Mouse (Mus musculus): Measurements from ENCODE around the gene Nol8. TPM values are rescaled to one million over a fixed set of nuclear protein-coding genes. Genes with fewer than 3 reads are reported as not detected.

Nol8 gene
- polyA plus RNA-seq, 1 experiment, result 1.4 TPM

- no peak overlapping the region for H3K4me3 ChIP-seq (ENCODE audit: extremely low read depth, insufficient read depth, insufficient read length)
- no peak overlapping the region for H3K27ac ChIP-seq (ENCODE audit: insufficient read depth, low read length)
- H3K36me3 ChIP-seq (ENCODE audit: control insufficient read depth, insufficient read depth, low read length), result no peaks in the 10 kb centered on the region; the same call in 1 of the 2 replicates
- WGBS, result 69% methylated on average over 2 of the region's 2 CpGs
- no peak for DNase-seq (ENCODE audit: low read depth in 1 of 2, low spot score in 2 of 2)
- H3K27me3 ChIP-seq (ENCODE audit: control insufficient read depth, insufficient read depth, low read length), result no peaks in the 10 kb centered on the region
- TF ChIP-seq POLR2A (IDR thresholded peaks at IDR 0.05; ENCODE audit: low read depth, low read length) (no peak), CTCF (IDR thresholded peaks at IDR 0.05; ENCODE audit: extremely low read depth, insufficient read depth, insufficient read length, insufficient replicate concordance) (no peak)
- no peaks in the 10 kb centered on the region for H3K4me1 ChIP-seq (ENCODE audit: control insufficient read depth, insufficient read depth, insufficient read length)
These were observed 1.7 kb upstream of the Nol8 start for GRCm38 (mm10) chr13:49651136-49651535.

- Histone ChIP-seq H3K27me3 (ENCODE audit: control insufficient read depth, insufficient read depth, low read length) (no peaks in the 10 kb centered on the region), H3K27ac (ENCODE audit: insufficient read depth, low read length) (no peak overlapping the region), H3K4me1 (ENCODE audit: control insufficient read depth, insufficient read depth, insufficient read length) (no peaks in the 10 kb centered on the region), H3K4me3 (ENCODE audit: extremely low read depth, insufficient read depth, insufficient read length) (peak overlapping the region; percentile 76; the same call in 1 of the 2 replicates), H3K36me3 (ENCODE audit: control insufficient read depth, insufficient read depth, low read length) (peaks cover under 1% of the 10 kb centered on the region)
- WGBS, result 1% methylated on average over 4 of the region's 4 CpGs
- no peak for DNase-seq (ENCODE audit: low read depth in 1 of 2, low spot score in 2 of 2)
- TF ChIP-seq CTCF (IDR thresholded peaks at IDR 0.05; ENCODE audit: extremely low read depth, insufficient read depth, insufficient read length, insufficient replicate concordance) (no peak), POLR2A (IDR thresholded peaks at IDR 0.05; ENCODE audit: low read depth, low read length) (no peak)
These were observed 1.0 kb upstream of the Nol8 start for GRCm38 (mm10) chr13:49651781-49652351.

- peaks cover 5% of the 10 kb centered on the region for H3K36me3 ChIP-seq (ENCODE audit: control insufficient read depth, insufficient read depth, low read length)
- no peaks in the 10 kb centered on the region for H3K27me3 ChIP-seq (ENCODE audit: control insufficient read depth, insufficient read depth, low read length)
- DNase-seq (ENCODE audit: low read depth in 1 of 2, low spot score in 2 of 2), result peak in 1 of 2 experiments; percentile 24
- H3K4me1 ChIP-seq (ENCODE audit: control insufficient read depth, insufficient read depth, insufficient read length), result no peaks in the 10 kb centered on the region
- WGBS, result under 1% methylated on average over 16 of the region's 16 CpGs
- peak overlapping the region; percentile 44 for H3K27ac ChIP-seq (ENCODE audit: insufficient read depth, low read length)
- no peak for TF ChIP-seq CTCF (IDR thresholded peaks at IDR 0.05; ENCODE audit: extremely low read depth, insufficient read depth, insufficient read length, insufficient replicate concordance)
- no peak for TF ChIP-seq POLR2A (IDR thresholded peaks at IDR 0.05; ENCODE audit: low read depth, low read length)
- peak overlapping the region; percentile 91 for H3K4me3 ChIP-seq (ENCODE audit: extremely low read depth, insufficient read depth, insufficient read length)
These were observed 283 bp downstream of the Nol8 start for GRCm38 (mm10) chr13:49653180-49653541.

GRCm38 (mm10) chr13:49677793-49678192 lies 24.9 kb downstream of the Nol8 start:
- DNase-seq (ENCODE audit: low read depth in 1 of 2, low spot score in 2 of 2), result no peak
- H3K27ac ChIP-seq (ENCODE audit: insufficient read depth, low read length), result no peak overlapping the region
- H3K4me3 ChIP-seq (ENCODE audit: extremely low read depth, insufficient read depth, insufficient read length), result no peak overlapping the region
- no peaks in the 10 kb centered on the region for H3K27me3 ChIP-seq (ENCODE audit: control insufficient read depth, insufficient read depth, low read length)
- no peaks in the 10 kb centered on the region; the same call in 1 of the 2 replicates for H3K4me1 ChIP-seq (ENCODE audit: control insufficient read depth, insufficient read depth, insufficient read length)
- WGBS, result 66% methylated on average over 2 of the region's 2 CpGs
- TF ChIP-seq CTCF (IDR thresholded peaks at IDR 0.05; ENCODE audit: extremely low read depth, insufficient read depth, insufficient read length, insufficient replicate concordance) (no peak), POLR2A (IDR thresholded peaks at IDR 0.05; ENCODE audit: low read depth, low read length) (no peak)
- peaks cover 15% of the 10 kb centered on the region for H3K36me3 ChIP-seq (ENCODE audit: control insufficient read depth, insufficient read depth, low read length)

- TF ChIP-seq CTCF (IDR thresholded peaks at IDR 0.05; ENCODE audit: extremely low read depth, insufficient read depth, insufficient read length, insufficient replicate concordance), result no peak
- no peak; the same call in 1 of the 2 replicates for TF ChIP-seq POLR2A (IDR thresholded peaks at IDR 0.05; ENCODE audit: low read depth, low read length)
- Histone ChIP-seq H3K27me3 (ENCODE audit: control insufficient read depth, insufficient read depth, low read length) (no peaks in the 10 kb centered on the region), H3K4me1 (ENCODE audit: control insufficient read depth, insufficient read depth, insufficient read length) (peaks cover 2% of the 10 kb centered on the region; the same call in 1 of the 2 replicates), H3K27ac (ENCODE audit: insufficient read depth, low read length) (peak within 1 kb of the TSS; percentile 22), H3K36me3 (ENCODE audit: control insufficient read depth, insufficient read depth, low read length) (peaks cover 5% of the 10 kb centered on the region), H3K4me3 (ENCODE audit: extremely low read depth, insufficient read depth, insufficient read length) (peak within 1 kb of the TSS; percentile 74)
- WGBS, result 9% methylated on average over 26 of the region's 26 CpGs
- peak; percentile 94 to 99 for DNase-seq (ENCODE audit: low read depth in 1 of 2, low spot score in 2 of 2)
These were observed 28.7 kb downstream of the Nol8 start, which contains the start of gene Iars for GRCm38 (mm10) chr13:49681351-49682232. Iars (plus strand) TSS chr13:49682100.

- H3K4me1 ChIP-seq (ENCODE audit: control insufficient read depth, insufficient read depth, insufficient read length), result peaks cover 2% of the 10 kb centered on the region; the same call in 1 of the 2 replicates
These were observed 29.5 kb downstream of the Nol8 start for GRCm38 (mm10) chr13:49682233-49682846.

More at GRCm38 (mm10) chr13:49682233-49682846, 29.5 kb downstream of the Nol8 start:
- H3K36me3 ChIP-seq (ENCODE audit: control insufficient read depth, insufficient read depth, low read length), result peaks cover 2% of the 10 kb centered on the region
- no peaks in the 10 kb centered on the region for H3K27me3 ChIP-seq (ENCODE audit: control insufficient read depth, insufficient read depth, low read length)
- TF ChIP-seq POLR2A (IDR thresholded peaks at IDR 0.05; ENCODE audit: low read depth, low read length) (no peak), CTCF (IDR thresholded peaks at IDR 0.05; ENCODE audit: extremely low read depth, insufficient read depth, insufficient read length, insufficient replicate concordance) (no peak)
- peak overlapping the region; percentile 22 for H3K27ac ChIP-seq (ENCODE audit: insufficient read depth, low read length)
- under 1% methylated on average over 20 of the region's 20 CpGs for WGBS
- no peak for DNase-seq (ENCODE audit: low read depth in 1 of 2, low spot score in 2 of 2)
- peak overlapping the region; percentile 74 for H3K4me3 ChIP-seq (ENCODE audit: extremely low read depth, insufficient read depth, insufficient read length)
